Comparison of ENCODE assay signal across 21 mouse cellular contexts in the genomic region with DNA sequence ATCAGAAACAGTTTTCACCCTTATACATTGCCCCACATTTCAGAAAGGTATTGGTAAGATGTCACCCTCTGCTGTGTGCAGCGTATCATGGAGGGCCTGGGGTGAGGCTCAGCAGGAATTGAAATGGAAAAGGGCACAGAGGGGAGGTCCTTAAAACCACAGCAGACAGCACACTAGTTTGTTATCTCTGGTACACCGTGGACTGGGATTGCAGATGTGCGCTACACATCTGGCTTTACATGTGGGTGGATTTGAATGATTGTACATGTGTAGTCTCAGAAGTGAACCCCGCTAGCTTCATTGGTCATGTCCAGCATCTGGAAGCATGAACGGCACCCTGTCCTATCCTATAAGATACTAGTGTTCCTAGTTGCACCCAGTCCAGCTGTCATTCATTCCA. TPM values are rescaled to one million over a fixed set of nuclear protein-coding genes. Genes with fewer than 3 reads are reported as not detected.
DNase-seq lines count a peak whose midpoint lies in the region; ATAC-seq and TF ChIP-seq lines count a peak whose summit lies in the region.
"Had no signal": no experiment of that assay in that cellular context is flagged by ENCODE, and none has a peak within 500 bp of the region (broad histone marks: within the 10 kb centered on the region; RNA-seq: fewer than 3 reads in every experiment).

No protein-coding gene starts in this region.

- no peak for TF ChIP-seq RAD21 in MEL (IDR thresholded peaks at IDR 0.05; ENCODE audit: low read depth, low read length)

- H3K36me3 ChIP-seq in heart, embryonic 13.5 days: peaks cover 63% of the 10 kb centered on the region
- peaks cover 14 to 43% of the 10 kb centered on the region in 2 experiments for H3K36me3 ChIP-seq in MEL (ENCODE audit: control insufficient read depth in 1 of 2, insufficient read depth in 2 of 2, low read length in 2 of 2)
- H3K36me3 ChIP-seq in liver, embryonic 14.5 days (replicated peaks; ENCODE audit: control insufficient read depth, insufficient read depth, low read depth): peaks cover 78% of the 10 kb centered on the region
- no peaks in the 10 kb centered on the region for H3K36me3 ChIP-seq in intestine, embryonic 16.5 days (ENCODE audit: control insufficient read depth, insufficient read depth, low read length)
- H3K36me3 ChIP-seq in hindbrain, embryonic 12.5 days: peaks cover 37% of the 10 kb centered on the region

- H3K4me2 ChIP-seq in heart, embryonic 13.5 days: peak overlapping the region; percentile 38
- no peak overlapping the region for H3K4me2 ChIP-seq in liver, embryonic 14.5 days (ENCODE audit: low read depth)
- H3K4me2 ChIP-seq in intestine, embryonic 16.5 days (ENCODE audit: low read depth, low read length): no peak overlapping the region
- no peak overlapping the region for H3K4me2 ChIP-seq in hindbrain, embryonic 12.5 days (replicated peaks)
- H3K4me2 ChIP-seq: embryonic facial prominence, embryonic 15.5 days; heart, embryonic 11.5 days; hindbrain, embryonic 14.5 days had no signal

- peaks cover 45% of the 10 kb centered on the region for H3K4me1 ChIP-seq in heart, embryonic 13.5 days
- H3K4me1 ChIP-seq in MEL (ENCODE audit: control insufficient read depth in 1 of 2, insufficient read depth in 2 of 2, low read length in 2 of 2): peaks cover 12 to 36% of the 10 kb centered on the region in 2 experiments
- peaks cover 30 to 40% of the 10 kb centered on the region in 2 experiments for H3K4me1 ChIP-seq in liver, embryonic 14.5 days (replicated peaks; ENCODE audit: control insufficient read depth in 2 of 2, insufficient read depth in 2 of 2, low read length in 1 of 2)
- no peaks in the 10 kb centered on the region for H3K4me1 ChIP-seq in intestine, embryonic 16.5 days (ENCODE audit: control insufficient read depth, insufficient read depth, low read length)
- no peaks in the 10 kb centered on the region for H3K4me1 ChIP-seq in hindbrain, embryonic 12.5 days
- H3K4me1 ChIP-seq: forebrain, embryonic 10.5 days had no signal

- no peak for DNase-seq in heart, adult 9 months (ENCODE audit: low spot score in 2 of 2)
- DNase-seq in MEL (ENCODE audit: low read depth, low spot score): no peak
- peak in 1 of 3 experiments; percentile 24 for DNase-seq in liver, embryonic 14.5 days (ENCODE audit: low read depth in 3 of 3, low spot score in 3 of 3)
- DNase-seq: adrenal gland, adult 8-10 months; adrenal gland, postnatal 36 days; cerebellum, adult 2 months; cerebellum, postnatal 10 days; embryo, embryonic 11 days; gastrocnemius, postnatal 36 days; heart, adult 18-20 months had no signal

- H3K27ac ChIP-seq in heart, embryonic 13.5 days (replicated peaks): no peak overlapping the region
- no peak overlapping the region for H3K27ac ChIP-seq in MEL (ENCODE audit: control insufficient read depth, low read depth, low read length)
- no peak overlapping the region for H3K27ac ChIP-seq in liver, embryonic 14.5 days
- no peak overlapping the region for H3K27ac ChIP-seq in intestine, embryonic 16.5 days (ENCODE audit: low read length)
- no peak overlapping the region for H3K27ac ChIP-seq in hindbrain, embryonic 12.5 days
- H3K27ac ChIP-seq: embryonic facial prominence, embryonic 15.5 days; hindbrain, embryonic 14.5 days had no signal

- H3K79me2 ChIP-seq in MEL (ENCODE audit: control insufficient read depth, insufficient read depth, low read length, poor library complexity): no peaks in the 10 kb centered on the region

- no peak for TF ChIP-seq CTCF in MEL (IDR thresholded peaks at IDR 0.05 in 2 of 3, conservative IDR thresholded peaks at IDR 0.05 in 1 of 3; ENCODE audit: control insufficient read depth in 1 of 3, insufficient read depth in 1 of 3, low read depth in 2 of 3, low read length in 3 of 3, poor library complexity in 1 of 3, severe bottlenecking in 1 of 3)
- TF ChIP-seq CTCF in liver, embryonic 14.5 days (IDR thresholded peaks at IDR 0.05; ENCODE audit: low read depth): no peak

- TF ChIP-seq EP300 in MEL (IDR thresholded peaks at IDR 0.05; ENCODE audit: low read depth in 1 of 2, low read length in 2 of 2): no peak
- peak; percentile 52 for TF ChIP-seq EP300 in liver, embryonic 14.5 days (IDR thresholded peaks at IDR 0.05; ENCODE audit: low read depth)

- no peak overlapping the region for H3K9ac ChIP-seq in heart, embryonic 13.5 days
- H3K9ac ChIP-seq in MEL (ENCODE audit: control insufficient read depth, low read depth, low read length, poor library complexity, severe bottlenecking): no peak overlapping the region
- H3K9ac ChIP-seq in liver, embryonic 14.5 days (replicated peaks): no peak overlapping the region
- no peak overlapping the region for H3K9ac ChIP-seq in intestine, embryonic 16.5 days (ENCODE audit: low read depth, low read length)
- no peak overlapping the region for H3K9ac ChIP-seq in hindbrain, embryonic 12.5 days
- H3K9ac ChIP-seq: embryonic facial prominence, embryonic 15.5 days; hindbrain, embryonic 14.5 days had no signal

- H3K4me3 ChIP-seq in heart, embryonic 13.5 days: no peak overlapping the region
- no peak overlapping the region for H3K4me3 ChIP-seq in MEL (ENCODE audit: control insufficient read depth in 1 of 2, insufficient read depth in 1 of 2, low read depth in 2 of 2, low read length in 2 of 2)
- no peak overlapping the region for H3K4me3 ChIP-seq in liver, embryonic 14.5 days (ENCODE audit: insufficient read depth in 1 of 2, low read depth in 2 of 2, low read length in 2 of 2)
- H3K4me3 ChIP-seq in intestine, embryonic 16.5 days (ENCODE audit: low read length): no peak overlapping the region
- no peak overlapping the region for H3K4me3 ChIP-seq in hindbrain, embryonic 12.5 days
- H3K4me3 ChIP-seq: embryonic facial prominence, embryonic 15.5 days; erythroblast, embryonic 14.5 days; forebrain, embryonic 10.5 days had no signal

- H3K9me3 ChIP-seq in heart, embryonic 13.5 days: no peaks in the 10 kb centered on the region
- no peaks in the 10 kb centered on the region for H3K9me3 ChIP-seq in MEL (replicated peaks; ENCODE audit: insufficient read depth, low read length)
- no peaks in the 10 kb centered on the region for H3K9me3 ChIP-seq in liver, embryonic 14.5 days (ENCODE audit: control insufficient read depth, low read length)
- H3K9me3 ChIP-seq in intestine, embryonic 16.5 days (ENCODE audit: control insufficient read depth, low read length): no peaks in the 10 kb centered on the region
- H3K9me3 ChIP-seq in hindbrain, embryonic 12.5 days (replicated peaks): no peaks in the 10 kb centered on the region
- H3K9me3 ChIP-seq: embryonic facial prominence, embryonic 15.5 days; forebrain, embryonic 10.5 days had no signal

- H3K27me3 ChIP-seq in heart, embryonic 13.5 days (replicated peaks): no peaks in the 10 kb centered on the region
- H3K27me3 ChIP-seq in MEL (ENCODE audit: control insufficient read depth in 1 of 2, insufficient read depth in 2 of 2, low read length in 2 of 2): no peaks in the 10 kb centered on the region
- no peaks in the 10 kb centered on the region for H3K27me3 ChIP-seq in liver, embryonic 14.5 days (ENCODE audit: control insufficient read depth, insufficient read depth, low read length)
- H3K27me3 ChIP-seq in intestine, embryonic 16.5 days (replicated peaks; ENCODE audit: control insufficient read depth, insufficient read depth, low read length): no peaks in the 10 kb centered on the region
- no peaks in the 10 kb centered on the region for H3K27me3 ChIP-seq in hindbrain, embryonic 12.5 days
- H3K27me3 ChIP-seq: CH12.LX; embryonic facial prominence, embryonic 15.5 days had no signal

- 80% methylated on average over 5 of the region's 5 CpGs for WGBS in heart, embryonic 13.5 days
- WGBS in liver, embryonic 14.5 days (ENCODE audit: insufficient replicate concordance): 41% methylated on average over 5 of the region's 5 CpGs
- WGBS in intestine, embryonic 16.5 days: 92% methylated on average over 5 of the region's 5 CpGs
- WGBS in hindbrain, embryonic 12.5 days: 91% methylated on average over 5 of the region's 5 CpGs

- TF ChIP-seq POLR2A in MEL (IDR thresholded peaks at IDR 0.05; ENCODE audit: control insufficient read depth in 1 of 2, insufficient read depth in 1 of 2, low read depth in 1 of 2, low read length in 2 of 2, poor library complexity in 1 of 2): no peak

- no peak for ATAC-seq in heart, embryonic 13.5 days (ENCODE audit: extremely low read depth, insufficient number of reproducible peaks, low FRiP score, low TSS enrichment)
- peak; percentile 36 for ATAC-seq in liver, embryonic 14.5 days (ENCODE audit: insufficient read depth)
- ATAC-seq in megakaryocyte progenitor cell, adult 5-6 weeks (replicated peaks; ENCODE audit: poor library complexity): 0 out of 2 replicates have a peak, but pooled peaks have one; percentile 5
- no peak for ATAC-seq in intestine, embryonic 16.5 days
- no peak for ATAC-seq in hindbrain, embryonic 12.5 days (ENCODE audit: low FRiP score)
- ATAC-seq: forebrain, embryonic 14.5 days had no signal

TF ChIP-seq in MEL, 35 proteins besides CTCF, POLR2A, EP300 and RAD21:
- TF ChIP-seq TAL1 (IDR thresholded peaks at IDR 0.05; ENCODE audit: low read length): peak; percentile 36
- no peak for TF ChIP-seq BHLHE40 (IDR thresholded peaks at IDR 0.05; ENCODE audit: borderline replicate concordance, low read depth, low read length)
- TF ChIP-seq GATA1 (IDR thresholded peaks at IDR 0.05; ENCODE audit: low read depth, low read length): no peak

RNA-seq across cellular contexts. Expression of a gene that starts 38.6 kb away (rescaled TPM):
- 50.2 and 50.8 TPM in 2 replicates for polyA plus RNA-seq in heart, embryonic 13.5 days (2015; fragmentation: Nextera tagmentation; extraction: Ambion mirVana)
- total RNA-seq in MEL (2012; rRNA removed): 20.1 and 24.4 TPM in 2 replicates
- 10 to 100 TPM in 1 of 2 experiments, not detected in 1; 51.8 TPM for polyA plus RNA-seq in MEL (2012; ENCODE audit: insufficient read depth in 1 of 2, insufficient read length in 2 of 2, low read depth in 1 of 2, low replicate concordance in 2 of 2, missing spikeins in 1 of 2)
- 94.7 and 121 TPM in 2 replicates for polyA plus RNA-seq in liver, embryonic 14.5 days (2012; rRNA removed)
- 123 and 139 TPM in 2 replicates for polyA plus RNA-seq in liver, embryonic 14.5 days (2014; fragmentation: Nextera tagmentation; extraction: Ambion mirVana)
- 7.8 and 10.1 TPM in 2 replicates for total RNA-seq in megakaryocyte progenitor cell, adult 5-6 weeks (2015)
- 11.5 and 14.6 TPM in 2 replicates for total RNA-seq in megakaryocyte progenitor cell, adult 5-6 weeks (2017)
- 22.8 TPM in 2 replicates for polyA plus RNA-seq in intestine, embryonic 16.5 days (2015; fragmentation: Nextera tagmentation; extraction: Ambion mirVana)
- polyA plus RNA-seq in hindbrain, embryonic 12.5 days (2016; fragmentation: Nextera tagmentation; extraction: Ambion mirVana): 47.1 and 53.6 TPM in 2 replicates

Comparison
In these comparisons a context has a peak if more than half of its experiments do, and no peak if none do; other contexts are left out.
1. ATAC-seq: peak in liver, embryonic 14.5 days (single experiment) and megakaryocyte progenitor cell, adult 5-6 weeks (single experiment); none in heart, embryonic 13.5 days (single experiment), intestine, embryonic 16.5 days (single experiment) and hindbrain, embryonic 12.5 days (single experiment).